Mouse (Mus musculus) embryonic facial prominence, embryonic 11.5 days (tissue): ENCODE data around the gene Gm19965. TPM values are rescaled to one million over a fixed set of nuclear protein-coding genes. Genes with fewer than 3 reads are reported as not detected.

Source experiments
- ATAC-seq: fragments of 200-750 bp; cut with Nextera tagmentation; replicated peaks from 2 replicates; pipeline ENCODE4 v1.8.0; 2017; ENCODE audit warnings: low read depth; ENCODE audit not compliant: insufficient number of reproducible peaks, low FRiP score, low TSS enrichment
- DNase-seq: peaks from one replicate; pipeline ENCODE4 v3.0.0-alpha.2; 2015; ENCODE audit warnings: low spot score
- H3K27ac ChIP-seq: fragments of 300-500 bp; sonication (generic); replicated peaks from 2 replicates; pipeline ENCODE4 v1.5.1; 2014; ENCODE audit warnings: mild to moderate bottlenecking, low read depth, low read length, control low read depth
- H3K27me3 ChIP-seq: fragments of 300-500 bp; sonication (generic); 2 replicates; pipeline ENCODE4 v1.6.1; 2014; ENCODE audit warnings: mild to moderate bottlenecking, low read length, moderate library complexity, mixed read lengths; ENCODE audit not compliant: control insufficient read depth, insufficient read depth
- H3K36me3 ChIP-seq: fragments of 300-500 bp; sonication (generic); replicated peaks from 2 replicates; pipeline ENCODE4 v1.6.1; 2014; ENCODE audit warnings: low read depth, mild to moderate bottlenecking, low read length, moderate library complexity, mixed read lengths; ENCODE audit not compliant: control insufficient read depth, insufficient read depth
- H3K4me1 ChIP-seq: fragments of 300-500 bp; sonication (generic); 2 replicates; pipeline ENCODE4 v1.6.1; 2014; ENCODE audit warnings: low read length, mixed read lengths; ENCODE audit not compliant: control insufficient read depth, insufficient read depth
- H3K4me2 ChIP-seq: fragments of 300-500 bp; sonication (generic); 2 replicates; pipeline ENCODE4 v1.6.1; 2014; ENCODE audit warnings: low read depth, mild to moderate bottlenecking, control low read depth, low read length, moderate library complexity
- H3K4me3 ChIP-seq: fragments of 300-500 bp; sonication (generic); 2 replicates; pipeline ENCODE4 v1.5.1; 2014; ENCODE audit warnings: low read depth, low read length, control low read depth
- H3K9ac ChIP-seq: fragments of 300-500 bp; sonication (generic); replicated peaks from 2 replicates; pipeline ENCODE4 v1.6.1; 2014; ENCODE audit warnings: mild to moderate bottlenecking, control low read depth, low read length
- H3K9me3 ChIP-seq: fragments of 300-500 bp; sonication (generic); replicated peaks from 2 replicates; pipeline ENCODE4 v1.6.1; 2016; ENCODE audit warnings: mild to moderate bottlenecking, low read length, inconsistent platforms, mixed read lengths; ENCODE audit not compliant: control insufficient read depth
- WGBS: fragments of 180-500 bp; shearing (Covaris S2); extraction: QIAGEN DNeasy Blood & Tissue Kit; methylation state at CpG from one replicate; pipeline ENCODE4 v1.1.7; 2014; 5-methylcytosine and 5-hydroxymethylcytosine counted together
- polyA plus RNA-seq: library from polyadenylated mRNA; unstranded; fragments of >200 nt; fragmentation: Nextera tagmentation; extraction: Ambion mirVana; gene quantifications from 2 replicates; pipeline ENCODE4 v1.2.1, GENCODE M21; 2014

Gene Gm19965
- not detected in 2 replicates for polyA plus RNA-seq

DNA sequence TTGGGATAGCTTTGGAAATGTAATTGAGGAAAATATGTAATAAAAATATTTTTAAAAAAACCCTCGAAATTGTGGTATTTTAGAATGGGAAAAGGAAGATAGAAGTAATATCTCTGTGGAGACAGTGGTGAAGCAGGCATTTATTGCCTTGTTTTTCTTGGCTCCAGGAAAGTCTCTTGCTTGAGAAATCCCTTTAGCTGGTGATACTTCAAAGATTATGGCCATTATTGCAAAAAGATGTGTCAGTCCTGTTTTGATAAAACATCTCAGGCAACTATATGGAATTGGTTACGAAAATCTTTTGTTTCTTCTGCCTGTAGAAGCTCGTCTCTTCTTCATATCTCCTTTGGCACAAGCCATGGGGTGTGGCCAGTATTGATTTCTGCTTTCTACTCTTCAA is at the start of gene Gm19965:
Gene Gm19965 (plus strand): TSS at position 301 of the 400 bp plus-strand sequence.
- DNase-seq (no peak), ATAC-seq (no peak)
- Histone ChIP-seq H3K4me1 (no peaks in the 10 kb centered on the region), H3K9me3 (no peaks in the 10 kb centered on the region), H3K27me3 (no peaks in the 10 kb centered on the region), H3K4me3 (no peak within 1 kb of the TSS), H3K36me3 (no peaks in the 10 kb centered on the region), H3K9ac (no peak within 1 kb of the TSS), H3K27ac (no peak within 1 kb of the TSS), H3K4me2 (no peak within 1 kb of the TSS)
- 80% methylated on average over 3 of the region's 3 CpGs for WGBS

DNA sequence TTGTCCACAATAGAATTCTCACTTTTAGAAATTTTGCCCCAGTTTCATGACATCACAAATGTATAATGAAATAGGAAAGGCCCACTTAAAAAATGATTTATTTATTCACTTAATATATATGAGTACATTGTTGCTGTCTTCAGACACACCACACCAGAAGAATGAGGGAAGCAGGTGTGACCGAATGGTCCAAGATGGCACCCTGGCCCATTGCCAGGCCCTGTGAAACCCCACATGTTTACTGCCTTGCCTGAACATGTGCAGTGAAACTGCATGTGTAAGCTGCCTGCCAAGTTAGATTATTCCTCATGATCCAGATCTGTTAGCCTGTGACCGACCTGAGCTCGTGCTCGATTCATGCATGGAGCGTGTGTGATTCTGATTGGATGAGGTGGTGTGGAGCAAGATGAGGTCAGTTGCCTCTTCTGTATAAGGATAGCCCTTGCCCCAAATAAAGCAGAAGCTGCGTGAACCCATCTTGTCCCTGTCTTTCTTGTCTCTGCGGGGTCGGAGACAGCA is 20.3 kb upstream of the Gm19965 start:
- ATAC-seq (no peak), DNase-seq (no peak)
- Histone ChIP-seq H3K4me3 (no peak overlapping the region), H3K27ac (no peak overlapping the region), H3K36me3 (no peaks in the 10 kb centered on the region), H3K9ac (no peak overlapping the region), H3K4me1 (no peaks in the 10 kb centered on the region), H3K27me3 (no peaks in the 10 kb centered on the region), H3K4me2 (no peak overlapping the region), H3K9me3 (no peaks in the 10 kb centered on the region)
- WGBS, result 94% methylated on average over 8 of the region's 8 CpGs
